Comparison of ENCODE assay signal across 9 mouse cellular contexts in genomic region chr12:8885146-8885543, GRCm38 (mm10). TPM values are rescaled to one million over a fixed set of nuclear protein-coding genes. Genes with fewer than 3 reads are reported as not detected.
A peak's percentile ranks its signal among the peaks of the same experiment; 100 is the strongest.
DNase-seq lines count a peak whose midpoint lies in the region; ATAC-seq lines count a peak whose summit lies in the region.
"Had no signal": no experiment of that assay in that cellular context is flagged by ENCODE, and none has a peak within 500 bp of the region (broad histone marks: within the 10 kb centered on the region; RNA-seq: fewer than 3 reads in every experiment).

No protein-coding gene starts in this region.

- H3K27ac ChIP-seq in forebrain, embryonic 10.5 days = 0 out of 2 replicates have a peak overlapping the region, but pooled peaks have one; percentile 36
- H3K27ac ChIP-seq in forebrain, embryonic 15.5 days (replicated peaks) = no peak overlapping the region
- peak overlapping the region; percentile 79 for H3K27ac ChIP-seq in embryonic facial prominence, embryonic 13.5 days
- H3K27ac ChIP-seq in hindbrain, embryonic 11.5 days (ENCODE audit: low read depth, low read length) = no peak overlapping the region
- H3K27ac ChIP-seq: liver, embryonic 15.5 days had no signal

- H3K27me3 ChIP-seq in forebrain, embryonic 10.5 days (ENCODE audit: poor library complexity, severe bottlenecking) = peaks cover 17% of the 10 kb centered on the region
- H3K27me3 ChIP-seq in forebrain, embryonic 15.5 days = no peaks in the 10 kb centered on the region
- no peaks in the 10 kb centered on the region for H3K27me3 ChIP-seq in embryonic facial prominence, embryonic 13.5 days
- no peaks in the 10 kb centered on the region for H3K27me3 ChIP-seq in hindbrain, embryonic 11.5 days (ENCODE audit: control insufficient read depth, insufficient read depth, low read length)
- H3K27me3 ChIP-seq: liver, embryonic 15.5 days had no signal

- no peak for DNase-seq in forebrain, embryonic 10.5 days (ENCODE audit: extremely low spot score, low spot score)
- DNase-seq in hindbrain, embryonic 11.5 days (ENCODE audit: low spot score) = no peak
- peak; percentile 26 for DNase-seq in lung, postnatal 14 days
- DNase-seq in ovary, postnatal 10 days (ENCODE audit: low spot score) = no peak
- no peak for DNase-seq in layer of hippocampus, postnatal 14 days (ENCODE audit: low spot score in 2 of 2)
- no peak for DNase-seq in right cerebral cortex, adult 18-20 months

- H3K4me1 ChIP-seq in forebrain, embryonic 10.5 days = peaks cover 29% of the 10 kb centered on the region
- H3K4me1 ChIP-seq in forebrain, embryonic 15.5 days = peaks cover 10% of the 10 kb centered on the region; the same call in 1 of the 2 replicates
- H3K4me1 ChIP-seq in embryonic facial prominence, embryonic 13.5 days = peaks cover 26% of the 10 kb centered on the region
- no peaks in the 10 kb centered on the region for H3K4me1 ChIP-seq in hindbrain, embryonic 11.5 days (replicated peaks; ENCODE audit: control insufficient read depth, insufficient read depth, low read length)
- H3K4me1 ChIP-seq: liver, embryonic 15.5 days had no signal

- no peak overlapping the region for H3K4me3 ChIP-seq in forebrain, embryonic 10.5 days
- no peak overlapping the region for H3K4me3 ChIP-seq in forebrain, embryonic 15.5 days
- H3K4me3 ChIP-seq in embryonic facial prominence, embryonic 13.5 days = no peak overlapping the region
- H3K4me3 ChIP-seq in hindbrain, embryonic 11.5 days (ENCODE audit: low read depth, low read length) = no peak overlapping the region
- H3K4me3 ChIP-seq: liver, embryonic 15.5 days had no signal

- no peaks in the 10 kb centered on the region for H3K9me3 ChIP-seq in forebrain, embryonic 10.5 days
- no peaks in the 10 kb centered on the region for H3K9me3 ChIP-seq in forebrain, embryonic 15.5 days
- H3K9me3 ChIP-seq in embryonic facial prominence, embryonic 13.5 days = no peaks in the 10 kb centered on the region
- no peaks in the 10 kb centered on the region for H3K9me3 ChIP-seq in hindbrain, embryonic 11.5 days (ENCODE audit: control insufficient read depth, low read length)
- H3K9me3 ChIP-seq: liver, embryonic 15.5 days had no signal

- ATAC-seq in forebrain, embryonic 15.5 days (replicated peaks) = no peak
- ATAC-seq in embryonic facial prominence, embryonic 13.5 days (ENCODE audit: insufficient number of reproducible peaks, insufficient read depth, low FRiP score, low TSS enrichment, low read depth) = peak; percentile 65
- ATAC-seq in hindbrain, embryonic 11.5 days (ENCODE audit: low FRiP score) = no peak

- 9% methylated on average over 4 of the region's 4 CpGs for WGBS in forebrain, embryonic 10.5 days
- WGBS in forebrain, embryonic 15.5 days = 12% methylated on average over 4 of the region's 4 CpGs
- 5% methylated on average over 4 of the region's 4 CpGs for WGBS in embryonic facial prominence, embryonic 13.5 days
- 7% methylated on average over 4 of the region's 4 CpGs for WGBS in hindbrain, embryonic 11.5 days

- no peak overlapping the region for H3K9ac ChIP-seq in forebrain, embryonic 15.5 days (replicated peaks)
- 0 out of 2 replicates have a peak overlapping the region, but pooled peaks have one; percentile 41 for H3K9ac ChIP-seq in embryonic facial prominence, embryonic 13.5 days
- H3K9ac ChIP-seq in hindbrain, embryonic 11.5 days (ENCODE audit: low read depth, low read length) = no peak overlapping the region
- H3K9ac ChIP-seq: liver, embryonic 15.5 days had no signal

- H3K4me2 ChIP-seq in forebrain, embryonic 15.5 days (replicated peaks) = no peak overlapping the region
- H3K4me2 ChIP-seq in embryonic facial prominence, embryonic 13.5 days = peak overlapping the region; percentile 44
- 0 out of 2 replicates have a peak overlapping the region, but pooled peaks have one; percentile 6 for H3K4me2 ChIP-seq in hindbrain, embryonic 11.5 days (replicated peaks; ENCODE audit: low read depth, low read length)
- H3K4me2 ChIP-seq: liver, embryonic 15.5 days had no signal

- no peaks in the 10 kb centered on the region for H3K36me3 ChIP-seq in forebrain, embryonic 10.5 days (replicated peaks)
- no peaks in the 10 kb centered on the region for H3K36me3 ChIP-seq in forebrain, embryonic 15.5 days
- no peaks in the 10 kb centered on the region for H3K36me3 ChIP-seq in embryonic facial prominence, embryonic 13.5 days
- H3K36me3 ChIP-seq in hindbrain, embryonic 11.5 days (ENCODE audit: control insufficient read depth, insufficient read depth, low read length) = no peaks in the 10 kb centered on the region
- H3K36me3 ChIP-seq: liver, embryonic 15.5 days had no signal

RNA-seq across cellular contexts. Expression of gene Laptm4a, which starts 36.3 kb away (rescaled TPM):
- polyA plus RNA-seq in forebrain, embryonic 10.5 days (2016; fragmentation: Nextera tagmentation; extraction: Ambion mirVana) = 178 and 181 TPM in 2 replicates
- polyA plus RNA-seq in forebrain, embryonic 15.5 days (2015; fragmentation: Nextera tagmentation; extraction: Ambion mirVana) = 258 and 292 TPM in 2 replicates
- 384 and 457 TPM in 2 replicates for polyA plus RNA-seq in embryonic facial prominence, embryonic 13.5 days (2015; fragmentation: Nextera tagmentation; extraction: Ambion mirVana)
- polyA plus RNA-seq in hindbrain, embryonic 11.5 days (2014; fragmentation: Nextera tagmentation; extraction: Ambion mirVana) = 104 and 164 TPM in 2 replicates
- total RNA-seq in layer of hippocampus, postnatal 14 days (2021) = 100 to 1,000 TPM; 227 to 239 TPM

Comparison
In these comparisons a context has a peak if more than half of its experiments do, and no peak if none do; other contexts are left out.
1. H3K27ac ChIP-seq: peak in forebrain, embryonic 10.5 days (single experiment) and embryonic facial prominence, embryonic 13.5 days (single experiment); none in forebrain, embryonic 15.5 days (single experiment) and hindbrain, embryonic 11.5 days (single experiment).